Mouse (Mus musculus): ENCODE measurements around the gene Lman1l. TPM values are rescaled to one million over a fixed set of nuclear protein-coding genes. Genes with fewer than 3 reads are reported as not detected.
A peak's percentile ranks its signal among the peaks of the same experiment; 100 is the strongest.

Lman1l gene
- total and polyA plus RNA-seq, 2 experiments from 2014 or later: not detected

GRCm38 (mm10) chr9:57602098-57602497 lies 18.5 kb downstream of the Lman1l start:
- H3K4me2 ChIP-seq (ENCODE audit: low read depth, low read length, poor library complexity, severe bottlenecking): no peak overlapping the region
- 65% methylated on average over 8 of the region's 8 CpGs for WGBS
- H3K27ac ChIP-seq (ENCODE audit: low read depth, low read length): no peak overlapping the region
- TF ChIP-seq CTCF (IDR thresholded peaks at IDR 0.05): no peak
- no peak for ATAC-seq (ENCODE audit: low FRiP score)
- no peaks in the 10 kb centered on the region for H3K36me3 ChIP-seq (ENCODE audit: insufficient read depth, low read length)
- peaks cover 8% of the 10 kb centered on the region for H3K4me1 ChIP-seq (ENCODE audit: insufficient read depth, low read length)
- no peak for DNase-seq (ENCODE audit: low spot score)
- no peak overlapping the region for H3K4me3 ChIP-seq (ENCODE audit: low read depth, low read length)
- no peaks in the 10 kb centered on the region for H3K9me3 ChIP-seq (ENCODE audit: low read length)
- no peaks in the 10 kb centered on the region for H3K27me3 ChIP-seq (ENCODE audit: insufficient read depth, low read length)
- no peak overlapping the region for H3K9ac ChIP-seq (replicated peaks; ENCODE audit: low read length, poor library complexity, severe bottlenecking)

- Histone ChIP-seq H3K9ac (replicated peaks; ENCODE audit: low read length, poor library complexity, severe bottlenecking) (no peak overlapping the region), H3K4me2 (ENCODE audit: low read depth, low read length, poor library complexity, severe bottlenecking) (no peak overlapping the region), H3K36me3 (ENCODE audit: insufficient read depth, low read length) (no peaks in the 10 kb centered on the region), H3K4me1 (ENCODE audit: insufficient read depth, low read length) (peaks cover 7% of the 10 kb centered on the region), H3K27me3 (ENCODE audit: insufficient read depth, low read length) (no peaks in the 10 kb centered on the region), H3K4me3 (ENCODE audit: low read depth, low read length) (no peak overlapping the region), H3K9me3 (ENCODE audit: low read length) (no peaks in the 10 kb centered on the region), H3K27ac (ENCODE audit: low read depth, low read length) (no peak overlapping the region)
- DNase-seq (ENCODE audit: low spot score) (peak; percentile 79), ATAC-seq (ENCODE audit: low FRiP score) (no peak)
- 68% methylated on average over 2 of the region's 2 CpGs for whole genome bisulfite sequencing
- no peak for TF ChIP-seq CTCF (IDR thresholded peaks at IDR 0.05)
Measured at GRCm38 (mm10) chr9:57601353-57601706, 19.2 kb downstream of the Lman1l start.

DNA sequence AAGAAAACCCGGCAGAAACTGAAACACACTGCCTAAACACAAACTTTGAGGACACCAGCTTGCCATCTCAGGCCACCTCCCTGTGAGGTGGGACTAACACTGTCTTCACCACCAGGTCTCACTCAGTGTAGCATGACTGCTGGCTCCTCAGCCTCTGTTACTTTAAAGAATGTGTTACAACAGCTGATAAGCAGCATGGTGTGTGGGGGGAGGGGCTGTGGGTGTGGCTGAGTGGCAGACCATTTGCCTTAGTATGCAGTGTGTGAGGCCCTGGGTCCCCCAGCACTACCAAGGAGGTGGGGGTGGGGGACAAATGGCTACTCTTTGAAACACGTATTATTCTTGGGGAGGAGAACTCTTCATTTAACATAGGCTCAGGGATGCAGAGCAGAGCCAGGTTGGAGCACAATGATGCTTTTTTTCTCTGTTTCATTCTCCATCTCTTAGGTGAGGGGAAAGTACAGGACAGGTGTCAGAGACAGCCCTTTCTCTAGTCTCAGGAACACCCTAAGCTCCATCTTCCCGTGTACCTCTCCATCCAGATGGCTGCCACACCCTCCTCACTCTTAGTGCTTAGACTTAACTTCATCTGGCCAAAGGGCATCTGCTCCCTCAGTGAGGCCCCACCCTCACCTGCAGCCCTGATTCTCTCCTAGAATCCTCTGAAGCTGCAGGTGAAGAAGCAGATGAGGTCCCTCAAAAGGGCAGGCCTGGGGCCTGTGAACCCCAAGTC lies 19.8 kb downstream of the Lman1l start:
- no peak overlapping the region for H3K4me2 ChIP-seq (ENCODE audit: low read depth, low read length, poor library complexity, severe bottlenecking)
- H3K4me1 ChIP-seq (ENCODE audit: insufficient read depth, low read length): peaks cover 2% of the 10 kb centered on the region; the same call in 1 of the 2 replicates
- H3K27ac ChIP-seq (ENCODE audit: low read depth, low read length): no peak overlapping the region
- no peak for TF ChIP-seq CTCF (IDR thresholded peaks at IDR 0.05)
- no peaks in the 10 kb centered on the region for H3K36me3 ChIP-seq (ENCODE audit: insufficient read depth, low read length)
- WGBS: 12% methylated on average over 3 of the region's 3 CpGs
- DNase-seq (ENCODE audit: low spot score) (no peak), ATAC-seq (ENCODE audit: low FRiP score) (no peak)
- H3K27me3 ChIP-seq (ENCODE audit: insufficient read depth, low read length): no peaks in the 10 kb centered on the region
- no peak overlapping the region for H3K9ac ChIP-seq (replicated peaks; ENCODE audit: low read length, poor library complexity, severe bottlenecking)
- no peaks in the 10 kb centered on the region for H3K9me3 ChIP-seq (ENCODE audit: low read length)
- no peak overlapping the region for H3K4me3 ChIP-seq (ENCODE audit: low read depth, low read length)

- WGBS: 29% methylated on average over 8 of the region's 8 CpGs
- H3K9ac ChIP-seq (replicated peaks; ENCODE audit: low read length, poor library complexity, severe bottlenecking): no peak overlapping the region
- DNase-seq (ENCODE audit: low spot score) (no peak), ATAC-seq (ENCODE audit: low FRiP score) (no peak)
- TF ChIP-seq CTCF (IDR thresholded peaks at IDR 0.05): no peak
- no peak overlapping the region for H3K4me2 ChIP-seq (ENCODE audit: low read depth, low read length, poor library complexity, severe bottlenecking)
- H3K27ac ChIP-seq (ENCODE audit: low read depth, low read length): no peak overlapping the region
- H3K4me1 ChIP-seq (ENCODE audit: insufficient read depth, low read length): no peaks in the 10 kb centered on the region
- no peak overlapping the region for H3K4me3 ChIP-seq (ENCODE audit: low read depth, low read length)
- peaks cover 14% of the 10 kb centered on the region for H3K36me3 ChIP-seq (ENCODE audit: insufficient read depth, low read length)
- no peaks in the 10 kb centered on the region for H3K27me3 ChIP-seq (ENCODE audit: insufficient read depth, low read length)
- no peaks in the 10 kb centered on the region for H3K9me3 ChIP-seq (ENCODE audit: low read length)
Measured at GRCm38 (mm10) chr9:57598851-57599563, 21.6 kb downstream of the Lman1l start.

DNA sequence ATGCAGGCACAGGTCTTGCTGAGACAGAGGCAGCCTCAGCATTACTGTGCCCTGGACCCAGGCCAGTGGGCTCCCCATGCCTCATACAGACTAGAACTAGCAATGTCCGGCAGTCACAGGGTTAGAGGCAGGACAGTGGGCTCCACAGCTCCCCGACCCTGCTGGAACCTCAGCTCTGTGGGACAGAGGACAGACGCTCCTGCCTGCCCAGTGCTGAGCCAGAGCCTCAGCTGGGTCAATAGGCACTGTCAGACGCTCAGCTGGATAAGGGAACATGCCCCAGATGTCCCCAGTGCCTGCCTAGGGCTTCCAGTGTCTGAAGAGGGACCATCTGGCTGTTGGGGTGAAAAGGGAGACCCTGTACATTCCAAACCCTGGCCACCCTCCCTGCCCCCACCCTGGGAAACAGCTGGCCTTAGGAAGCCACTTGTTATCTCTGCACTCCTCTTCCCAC lies 22.6 kb downstream of the Lman1l start:
- Histone ChIP-seq H3K27me3 (ENCODE audit: insufficient read depth, low read length) (no peaks in the 10 kb centered on the region), H3K4me2 (ENCODE audit: low read depth, low read length, poor library complexity, severe bottlenecking) (no peak overlapping the region), H3K4me3 (ENCODE audit: low read depth, low read length) (no peak overlapping the region), H3K9me3 (ENCODE audit: low read length) (no peaks in the 10 kb centered on the region), H3K4me1 (ENCODE audit: insufficient read depth, low read length) (no peaks in the 10 kb centered on the region), H3K9ac (replicated peaks; ENCODE audit: low read length, poor library complexity, severe bottlenecking) (no peak overlapping the region), H3K36me3 (ENCODE audit: insufficient read depth, low read length) (peaks cover 24% of the 10 kb centered on the region), H3K27ac (ENCODE audit: low read depth, low read length) (no peak overlapping the region)
- no peak for TF ChIP-seq CTCF (IDR thresholded peaks at IDR 0.05)
- 15% methylated on average over 4 of the region's 4 CpGs for WGBS
- ATAC-seq (ENCODE audit: low FRiP score): 0 out of 2 replicates have a peak, but pooled peaks have one; percentile 14
- no peak for DNase-seq (ENCODE audit: low spot score)

DNA sequence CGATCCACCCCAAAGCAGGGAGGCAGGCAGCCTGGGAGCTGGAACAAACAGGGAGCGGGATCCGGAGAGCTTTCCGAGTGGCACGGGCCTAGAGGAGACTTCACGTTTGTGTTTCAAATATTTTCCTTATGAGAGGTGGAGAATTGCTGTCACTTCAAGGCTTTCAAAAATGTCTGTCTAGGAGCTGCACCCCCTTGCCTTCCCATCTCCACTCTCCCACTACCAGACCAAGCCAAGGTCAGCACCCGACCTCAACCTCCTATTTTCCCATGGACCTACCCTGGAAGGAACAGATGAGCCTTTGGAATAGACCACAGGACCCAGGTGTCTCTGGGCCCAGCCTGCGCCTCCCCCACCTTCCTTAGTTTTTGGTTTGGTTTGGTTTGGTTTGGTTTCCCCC lies 23.3 kb downstream of the Lman1l start:
- DNase-seq (ENCODE audit: low spot score) (no peak), ATAC-seq (ENCODE audit: low FRiP score) (no peak)
- Histone ChIP-seq H3K27ac (ENCODE audit: low read depth, low read length) (no peak overlapping the region), H3K4me1 (ENCODE audit: insufficient read depth, low read length) (no peaks in the 10 kb centered on the region), H3K27me3 (ENCODE audit: insufficient read depth, low read length) (no peaks in the 10 kb centered on the region), H3K9ac (replicated peaks; ENCODE audit: low read length, poor library complexity, severe bottlenecking) (no peak overlapping the region), H3K4me2 (ENCODE audit: low read depth, low read length, poor library complexity, severe bottlenecking) (no peak overlapping the region), H3K9me3 (ENCODE audit: low read length) (no peaks in the 10 kb centered on the region), H3K36me3 (ENCODE audit: insufficient read depth, low read length) (peaks cover 25% of the 10 kb centered on the region), H3K4me3 (ENCODE audit: low read depth, low read length) (no peak overlapping the region)
- no peak for TF ChIP-seq CTCF (IDR thresholded peaks at IDR 0.05)
- 88% methylated on average over 8 of the region's 8 CpGs for WGBS
